Mouse (Mus musculus) layer of hippocampus, postnatal 25 days (tissue): Measurements from ENCODE around the gene Coq5. TPM values are rescaled to one million over a fixed set of nuclear protein-coding genes. Genes with fewer than 3 reads are reported as not detected.

Source experiments
- DNase-seq, 2 experiments: peaks; one replicate each; pipeline ENCODE4 v3.0.0; 2022; ENCODE audit warnings: mixed read lengths in 2 of 2, low spot score in 1 of 2; ENCODE audit errors: extremely low spot score in 1 of 2
- total RNA-seq, 2 experiments: library from RNA; stranded (reverse); gene quantifications; 2 replicates each; pipeline ENCODE4 v1.2.3; 2021

The Coq5 gene
- total RNA-seq: 10 to 100 TPM; 38.5 to 42.8 TPM

GRCm38 (mm10) chr5:115279226-115280049, at the start of gene Coq5:
TSS of gene Coq5 (plus strand) at chr5:115279666.
- DNase-seq: peak; percentile 78 to 88

- no peak for DNase-seq
Observed at GRCm38 (mm10) chr5:115230830-115231551, 48.5 kb upstream of the Coq5 start.

GRCm38 (mm10) chr5:115231552-115232120, 47.8 kb upstream of the Coq5 start:
- no peak for DNase-seq

GRCm38 (mm10) chr5:115232516-115232915, 47.0 kb upstream of the Coq5 start:
- no peak for DNase-seq

GRCm38 (mm10) chr5:115233031-115233780, 46.3 kb upstream of the Coq5 start:
- no peak for DNase-seq

GRCm38 (mm10) chr5:115234519-115234918, 44.9 kb upstream of the Coq5 start:
- no peak for DNase-seq

GRCm38 (mm10) chr5:115235323-115235771, 44.1 kb upstream of the Coq5 start:
- peak; percentile 55 to 61 for DNase-seq

GRCm38 (mm10) chr5:115235786-115236263, 43.6 kb upstream of the Coq5 start, which contains the start of gene Pop5:
TSS of gene Pop5 (plus strand) at chr5:115235836.
- DNase-seq: peak; percentile 91 to 99

GRCm38 (mm10) chr5:115237803-115238728, 41.4 kb upstream of the Coq5 start:
- peak; percentile 80 to 81 for DNase-seq

- DNase-seq: no peak
Observed at GRCm38 (mm10) chr5:115238729-115239195, 40.7 kb upstream of the Coq5 start.

GRCm38 (mm10) chr5:115240191-115240590, 39.3 kb upstream of the Coq5 start:
- no peak for DNase-seq

GRCm38 (mm10) chr5:115255472-115255871, 24.0 kb upstream of the Coq5 start:
- DNase-seq: no peak

- DNase-seq: no peak
Observed at GRCm38 (mm10) chr5:115256909-115257546, 22.4 kb upstream of the Coq5 start.

GRCm38 (mm10) chr5:115260356-115260755, 19.1 kb upstream of the Coq5 start:
- no peak for DNase-seq

- no peak for DNase-seq
Observed at GRCm38 (mm10) chr5:115261141-115261540, 18.3 kb upstream of the Coq5 start.

GRCm38 (mm10) chr5:115261880-115262279, 17.6 kb upstream of the Coq5 start:
- DNase-seq: no peak

GRCm38 (mm10) chr5:115262502-115263291, 16.8 kb upstream of the Coq5 start:
- DNase-seq: no peak

GRCm38 (mm10) chr5:115266340-115266739, 13.1 kb upstream of the Coq5 start:
- no peak for DNase-seq
